In genomic region chr7:25599663-25600062, GRCm38 (mm10) we compare ENCODE assay signal across 10 mouse cellular contexts. TPM values are rescaled to one million over a fixed set of nuclear protein-coding genes. Genes with fewer than 3 reads are reported as not detected.
A peak's percentile ranks its signal among the peaks of the same experiment; 100 is the strongest.
DNase-seq lines count a peak whose midpoint lies in the region; ATAC-seq lines count a peak whose summit lies in the region.
"Had no signal": no experiment of that assay in that cellular context is flagged by ENCODE, and none has a peak within 500 bp of the region (broad histone marks: within the 10 kb centered on the region; RNA-seq: fewer than 3 reads in every experiment).

No protein-coding gene starts in this region.

- DNase-seq in liver: peak; percentile 68
- peak; percentile 58 to 76 for DNase-seq in cerebellum, adult 18-20 months
- DNase-seq in frontal cortex, postnatal 25 days (ENCODE audit: low spot score in 2 of 2): peak; percentile 74 to 76
- peak; percentile 85 for DNase-seq in kidney, adult 18-20 months
- peak; percentile 55 to 69 for DNase-seq in left cerebral cortex, postnatal 36 days (ENCODE audit: low spot score in 2 of 2)
- DNase-seq in spleen, postnatal 4 days (ENCODE audit: low spot score in 2 of 2): peak; percentile 76 to 90

- H3K9me3 ChIP-seq in liver, embryonic 12.5 days (replicated peaks): no peaks in the 10 kb centered on the region
- H3K9me3 ChIP-seq in midbrain, embryonic 15.5 days: no peaks in the 10 kb centered on the region
- H3K9me3 ChIP-seq: embryonic facial prominence, embryonic 12.5 days had no signal

- no peak overlapping the region for H3K27ac ChIP-seq in liver, embryonic 12.5 days
- no peak overlapping the region for H3K27ac ChIP-seq in midbrain, embryonic 15.5 days
- H3K27ac ChIP-seq: embryonic facial prominence, embryonic 12.5 days had no signal

- 10% methylated on average over 10 of the region's 10 CpGs for WGBS in liver, embryonic 12.5 days (ENCODE audit: insufficient replicate concordance)
- 12% methylated on average over 10 of the region's 10 CpGs for WGBS in midbrain, embryonic 15.5 days

- no peak overlapping the region for H3K4me2 ChIP-seq in liver, embryonic 12.5 days
- no peak overlapping the region for H3K4me2 ChIP-seq in midbrain, embryonic 15.5 days
- H3K4me2 ChIP-seq: embryonic facial prominence, embryonic 12.5 days had no signal

- H3K4me3 ChIP-seq in liver, embryonic 12.5 days: no peak overlapping the region
- no peak overlapping the region for H3K4me3 ChIP-seq in midbrain, embryonic 15.5 days
- H3K4me3 ChIP-seq: embryonic facial prominence, embryonic 12.5 days had no signal

- intact Hi-C loops in left cerebral cortex, postnatal 36 days (cut with DNase I): loop anchor here (2.0 to 10.0 kb wide), 2 partner anchors 175 to 265 kb away; no protein-coding TSS in a partner anchor

- H3K4me1 ChIP-seq in liver, embryonic 12.5 days: no peaks in the 10 kb centered on the region
- H3K4me1 ChIP-seq in midbrain, embryonic 15.5 days: no peaks in the 10 kb centered on the region
- H3K4me1 ChIP-seq: embryonic facial prominence, embryonic 12.5 days had no signal

- H3K9ac ChIP-seq in liver, embryonic 12.5 days: no peak overlapping the region
- no peak overlapping the region for H3K9ac ChIP-seq in midbrain, embryonic 15.5 days
- H3K9ac ChIP-seq: embryonic facial prominence, embryonic 12.5 days had no signal

- peaks cover 3% of the 10 kb centered on the region; the same call in 1 of the 2 replicates for H3K27me3 ChIP-seq in liver, embryonic 12.5 days (replicated peaks)
- H3K27me3 ChIP-seq in midbrain, embryonic 15.5 days (replicated peaks): no peaks in the 10 kb centered on the region
- H3K27me3 ChIP-seq: embryonic facial prominence, embryonic 12.5 days had no signal

- ATAC-seq in liver, embryonic 12.5 days: no peak
- ATAC-seq in midbrain, embryonic 15.5 days (replicated peaks): peak; percentile 45; the same call in 1 of the 2 replicates

- no peaks in the 10 kb centered on the region for H3K36me3 ChIP-seq in liver, embryonic 12.5 days
- H3K36me3 ChIP-seq in midbrain, embryonic 15.5 days (replicated peaks): no peaks in the 10 kb centered on the region
- H3K36me3 ChIP-seq: embryonic facial prominence, embryonic 12.5 days had no signal

RNA-seq across cellular contexts. Expression of gene Erich4, which starts 16.0 kb away (rescaled TPM):
- 0.13 and 0.14 TPM in 2 replicates for polyA plus RNA-seq in liver, embryonic 12.5 days (2016; fragmentation: Nextera tagmentation; extraction: Ambion mirVana)
- not detected for total RNA-seq in left cerebral cortex, postnatal 36 days (2021)
- polyA plus RNA-seq in midbrain, embryonic 15.5 days (2015; fragmentation: Nextera tagmentation; extraction: Ambion mirVana): not detected in 2 replicates
- polyA plus RNA-seq: embryonic facial prominence, embryonic 12.5 days; neural tube, embryonic 14.5 days had no signal

RNA-seq across cellular contexts. Expression of gene Dmac2, which starts 19.6 kb away (rescaled TPM):
- 12.4 and 15.9 TPM in 2 replicates for polyA plus RNA-seq in liver, embryonic 12.5 days (2016; fragmentation: Nextera tagmentation; extraction: Ambion mirVana)
- total RNA-seq in left cerebral cortex, postnatal 36 days (2021): 10 to 100 TPM; 53.6 to 53.8 TPM
- 44.2 and 45.3 TPM in 2 replicates for polyA plus RNA-seq in midbrain, embryonic 15.5 days (2015; fragmentation: Nextera tagmentation; extraction: Ambion mirVana)

RNA-seq across cellular contexts. Expression of gene B3gnt8, which starts 26.8 kb away (rescaled TPM):
- 2.6 and 2.9 TPM in 2 replicates for polyA plus RNA-seq in liver, embryonic 12.5 days (2016; fragmentation: Nextera tagmentation; extraction: Ambion mirVana)
- 1 to 10 TPM in 1 of 2 experiments, under 1 TPM in 1; 0.20 to 1.1 TPM for total RNA-seq in left cerebral cortex, postnatal 36 days (2021)
- 0.68 and 0.88 TPM in 2 replicates for polyA plus RNA-seq in midbrain, embryonic 15.5 days (2015; fragmentation: Nextera tagmentation; extraction: Ambion mirVana)

RNA-seq across cellular contexts. Expression of gene Bckdha, which starts 59.1 kb away (rescaled TPM):
- polyA plus RNA-seq in liver, embryonic 12.5 days (2016; fragmentation: Nextera tagmentation; extraction: Ambion mirVana): 21.0 and 21.7 TPM in 2 replicates
- total RNA-seq in left cerebral cortex, postnatal 36 days (2021): 10 to 100 TPM; 33.0 to 40.9 TPM
- polyA plus RNA-seq in midbrain, embryonic 15.5 days (2015; fragmentation: Nextera tagmentation; extraction: Ambion mirVana): 42.7 and 43.5 TPM in 2 replicates

RNA-seq across cellular contexts. Expression of gene Exosc5, which starts 59.3 kb away (rescaled TPM):
- polyA plus RNA-seq in liver, embryonic 12.5 days (2016; fragmentation: Nextera tagmentation; extraction: Ambion mirVana): 80.4 and 82.2 TPM in 2 replicates
- 10 to 100 TPM; 24.0 to 26.4 TPM for total RNA-seq in left cerebral cortex, postnatal 36 days (2021)
- 41.0 and 44.9 TPM in 2 replicates for polyA plus RNA-seq in midbrain, embryonic 15.5 days (2015; fragmentation: Nextera tagmentation; extraction: Ambion mirVana)
